Mouse (Mus musculus): Measurements from ENCODE around the gene Lurap1l. TPM values are rescaled to one million over a fixed set of nuclear protein-coding genes. Genes with fewer than 3 reads are reported as not detected.
"Not testable (repeated sequence)": the region's sequence is repeated elsewhere in the genome, so short reads cannot be mapped to it uniquely, and the experiment has no call there.

Gene Lurap1l
- total RNA-seq, 2 experiments from 2014 or later: not detected

- ATAC-seq (replicated peaks; ENCODE audit: low FRiP score, poor library complexity, severe bottlenecking): no peak
Measured at GRCm38 (mm10) chr4:80916695-80917094, 6.2 kb downstream of the Lurap1l start.

- ATAC-seq (replicated peaks; ENCODE audit: low FRiP score, poor library complexity, severe bottlenecking): not testable (repeated sequence)
Measured at GRCm38 (mm10) chr4:80917128-80917527, 6.7 kb downstream of the Lurap1l start.

GRCm38 (mm10) chr4:80917812-80918211 is 7.4 kb downstream of the Lurap1l start:
- ATAC-seq (replicated peaks; ENCODE audit: low FRiP score, poor library complexity, severe bottlenecking): no peak

- ATAC-seq (replicated peaks; ENCODE audit: low FRiP score, poor library complexity, severe bottlenecking): no peak
Measured at GRCm38 (mm10) chr4:80918526-80919129, 8.2 kb downstream of the Lurap1l start.

- ATAC-seq (replicated peaks; ENCODE audit: low FRiP score, poor library complexity, severe bottlenecking): no peak
Measured at GRCm38 (mm10) chr4:80919217-80919867, 8.9 kb downstream of the Lurap1l start.

GRCm38 (mm10) chr4:80921646-80922489 is 11.4 kb downstream of the Lurap1l start:
- no peak for ATAC-seq (replicated peaks; ENCODE audit: low FRiP score, poor library complexity, severe bottlenecking)

- no peak for ATAC-seq (replicated peaks; ENCODE audit: low FRiP score, poor library complexity, severe bottlenecking)
Measured at GRCm38 (mm10) chr4:80922654-80923053, 12.2 kb downstream of the Lurap1l start.

- no peak for ATAC-seq (replicated peaks; ENCODE audit: low FRiP score, poor library complexity, severe bottlenecking)
Measured at GRCm38 (mm10) chr4:80924815-80925214, 14.4 kb downstream of the Lurap1l start.

GRCm38 (mm10) chr4:80925752-80926519 is 15.5 kb downstream of the Lurap1l start:
- no peak for ATAC-seq (replicated peaks; ENCODE audit: low FRiP score, poor library complexity, severe bottlenecking)

- ATAC-seq (replicated peaks; ENCODE audit: low FRiP score, poor library complexity, severe bottlenecking): no peak
Measured at GRCm38 (mm10) chr4:80934749-80935148, 24.3 kb downstream of the Lurap1l start.

GRCm38 (mm10) chr4:80939115-80939514 is 28.7 kb downstream of the Lurap1l start:
- no peak for ATAC-seq (replicated peaks; ENCODE audit: low FRiP score, poor library complexity, severe bottlenecking)

- ATAC-seq (replicated peaks; ENCODE audit: low FRiP score, poor library complexity, severe bottlenecking): no peak
Measured at GRCm38 (mm10) chr4:80940946-80941345, 30.5 kb downstream of the Lurap1l start.

GRCm38 (mm10) chr4:80941978-80942377 is 31.5 kb downstream of the Lurap1l start:
- ATAC-seq (replicated peaks; ENCODE audit: low FRiP score, poor library complexity, severe bottlenecking): no peak

- no peak for ATAC-seq (replicated peaks; ENCODE audit: low FRiP score, poor library complexity, severe bottlenecking)
Measured at GRCm38 (mm10) chr4:80944605-80945004, 34.2 kb downstream of the Lurap1l start.

GRCm38 (mm10) chr4:80949110-80949509 is 38.7 kb downstream of the Lurap1l start:
- no peak for ATAC-seq (replicated peaks; ENCODE audit: low FRiP score, poor library complexity, severe bottlenecking)

- no peak for ATAC-seq (replicated peaks; ENCODE audit: low FRiP score, poor library complexity, severe bottlenecking)
Measured at GRCm38 (mm10) chr4:80949720-80950119, 39.3 kb downstream of the Lurap1l start.

- ATAC-seq (replicated peaks; ENCODE audit: low FRiP score, poor library complexity, severe bottlenecking): no peak
Measured at GRCm38 (mm10) chr4:80950280-80950781, 39.9 kb downstream of the Lurap1l start.

- no peak for ATAC-seq (replicated peaks; ENCODE audit: low FRiP score, poor library complexity, severe bottlenecking)
Measured at GRCm38 (mm10) chr4:80952653-80953052, 42.2 kb downstream of the Lurap1l start.

- no peak for ATAC-seq (replicated peaks; ENCODE audit: low FRiP score, poor library complexity, severe bottlenecking)
Measured at GRCm38 (mm10) chr4:80955942-80956341, 45.5 kb downstream of the Lurap1l start.

- no peak for ATAC-seq (replicated peaks; ENCODE audit: low FRiP score, poor library complexity, severe bottlenecking)
Measured at GRCm38 (mm10) chr4:80967526-80967925, 57.1 kb downstream of the Lurap1l start.
